Mouse (Mus musculus) T-helper 17 cell (primary cell): ENCODE measurements around the gene Brwd1.
"Not testable (repeated sequence)": the region's sequence is repeated elsewhere in the genome, so short reads cannot be mapped to it uniquely, and the experiment has no call there.

Experiments
- in situ Hi-C, 2 experiments: fragments of 300-600 bp; cut with MboI, MseI; formaldehyde crosslinking; loops; 1 replicate in 1 of 2; 2 replicates in 1 of 2; pipeline ENCODE4 v1.15.1; 2025; ENCODE audit warnings: high pct_unique_total_duplicates in 2 of 2

The Brwd1 gene

GRCm38 (mm10) chr16:96082301-96083178 is at the start of gene Brwd1:
Gene Brwd1 (minus strand): TSS chr16:96082526.
- in situ Hi-C loops: no loop called here

GRCm38 (mm10) chr16:96128466-96128865 is 46.1 kb upstream of the Brwd1 start:
- in situ Hi-C loops: no loop called here

- in situ Hi-C loops: no loop called here
Measured at GRCm38 (mm10) chr16:96127657-96128344, 45.5 kb upstream of the Brwd1 start, which contains the start of gene Hmgn1. Gene Hmgn1 (minus strand): TSS chr16:96127729.

- in situ Hi-C loops: no loop called here
Measured at GRCm38 (mm10) chr16:96127288-96127656, 44.9 kb upstream of the Brwd1 start.

- in situ Hi-C loops: no loop called here
Measured at GRCm38 (mm10) chr16:96126684-96127171, 44.4 kb upstream of the Brwd1 start.

- in situ Hi-C loops: no loop called here
Measured at GRCm38 (mm10) chr16:96120022-96120623, 37.8 kb upstream of the Brwd1 start.

- in situ Hi-C loops: no loop called here
Measured at GRCm38 (mm10) chr16:96114729-96115128, 32.4 kb upstream of the Brwd1 start.

- in situ Hi-C loops: no loop called here
Measured at GRCm38 (mm10) chr16:96112769-96113168, 30.4 kb upstream of the Brwd1 start.

- in situ Hi-C loops: no loop called here
Measured at GRCm38 (mm10) chr16:96110655-96111345, 28.5 kb upstream of the Brwd1 start.

- in situ Hi-C loops: no loop called here
Measured at GRCm38 (mm10) chr16:96109673-96110072, 27.3 kb upstream of the Brwd1 start.

- in situ Hi-C loops: no loop called here
Measured at GRCm38 (mm10) chr16:96103036-96103435, 20.7 kb upstream of the Brwd1 start.

- in situ Hi-C loops: not testable (repeated sequence)
Measured at GRCm38 (mm10) chr16:96097811-96098210, 15.5 kb upstream of the Brwd1 start.

GRCm38 (mm10) chr16:96095966-96096365 is 13.6 kb upstream of the Brwd1 start:
- in situ Hi-C loops: no loop called here

GRCm38 (mm10) chr16:96091515-96092504 is 9.5 kb upstream of the Brwd1 start:
- in situ Hi-C loops: no loop called here

GRCm38 (mm10) chr16:96088120-96088519 is 5.8 kb upstream of the Brwd1 start:
- in situ Hi-C loops: no loop called here

- in situ Hi-C loops: no loop called here
Measured at GRCm38 (mm10) chr16:96087436-96087835, 5.1 kb upstream of the Brwd1 start.

- in situ Hi-C loops: no loop called here
Measured at GRCm38 (mm10) chr16:96087001-96087400, 4.7 kb upstream of the Brwd1 start.

- in situ Hi-C loops: no loop called here
Measured at GRCm38 (mm10) chr16:96085597-96085996, 3.3 kb upstream of the Brwd1 start.

GRCm38 (mm10) chr16:96083179-96083646 is 887 bp upstream of the Brwd1 start:
- in situ Hi-C loops: no loop called here

GRCm38 (mm10) chr16:96081742-96082241 is 534 bp downstream of the Brwd1 start:
- in situ Hi-C loops: no loop called here
